Mouse (Mus musculus): ENCODE measurements at regions not wholly inside any gene's neighbourhood (a gene's known extent, or its start where the extent isn't known, plus 50 kb on each side); places are given as distances from the start of the nearest gene placed in this dataset.

GRCm38 (mm10) chr17:80827896-80828295 is 99.6 kb upstream of the Map4k3 start:
- no peak for ATAC-seq (replicated peaks; ENCODE audit: poor library complexity)

- ATAC-seq (replicated peaks; ENCODE audit: poor library complexity) = no peak
Measured at GRCm38 (mm10) chr17:80827361-80827760, 99.1 kb upstream of the Map4k3 start.

GRCm38 (mm10) chr17:80825971-80826730 is 97.9 kb upstream of the Map4k3 start:
- 0 out of 2 replicates have a peak, but pooled peaks have one; percentile 14 for ATAC-seq (replicated peaks; ENCODE audit: poor library complexity)

- ATAC-seq (replicated peaks; ENCODE audit: poor library complexity) = peak; percentile 32
Measured at GRCm38 (mm10) chr17:80825518-80825901, 97.2 kb upstream of the Map4k3 start.

GRCm38 (mm10) chr17:80824826-80825517 is 96.7 kb upstream of the Map4k3 start:
- no peak for ATAC-seq (replicated peaks; ENCODE audit: poor library complexity)

GRCm38 (mm10) chr17:80824261-80824660 is 96.0 kb upstream of the Map4k3 start:
- ATAC-seq (replicated peaks; ENCODE audit: poor library complexity) = peak; percentile 60

- no peak for ATAC-seq (replicated peaks; ENCODE audit: poor library complexity)
Measured at GRCm38 (mm10) chr17:80820888-80821287, 92.6 kb upstream of the Map4k3 start.

GRCm38 (mm10) chr17:80818477-80819028 is 90.3 kb upstream of the Map4k3 start:
- no peak for ATAC-seq (replicated peaks; ENCODE audit: poor library complexity)

- ATAC-seq (replicated peaks; ENCODE audit: poor library complexity) = peak; percentile 61
Measured at GRCm38 (mm10) chr17:80815747-80816146, 87.5 kb upstream of the Map4k3 start.

GRCm38 (mm10) chr17:80813194-80813593 is 84.9 kb upstream of the Map4k3 start:
- ATAC-seq (replicated peaks; ENCODE audit: poor library complexity) = no peak

- no peak for ATAC-seq (replicated peaks; ENCODE audit: poor library complexity)
Measured at GRCm38 (mm10) chr17:80809275-80809674, 81.0 kb upstream of the Map4k3 start.

- ATAC-seq (replicated peaks; ENCODE audit: poor library complexity) = no peak
Measured at GRCm38 (mm10) chr17:80808069-80808468, 79.8 kb upstream of the Map4k3 start.

- no peak for ATAC-seq (replicated peaks; ENCODE audit: poor library complexity)
Measured at GRCm38 (mm10) chr17:80803361-80803915, 75.2 kb upstream of the Map4k3 start.

GRCm38 (mm10) chr17:80802622-80803021 is 74.3 kb upstream of the Map4k3 start:
- no peak for ATAC-seq (replicated peaks; ENCODE audit: poor library complexity)

- ATAC-seq (replicated peaks; ENCODE audit: poor library complexity) = no peak
Measured at GRCm38 (mm10) chr17:80801991-80802390, 73.7 kb upstream of the Map4k3 start.

- peak; percentile 62 for ATAC-seq (replicated peaks; ENCODE audit: poor library complexity)
Measured at GRCm38 (mm10) chr17:80801451-80801983, 73.2 kb upstream of the Map4k3 start.

GRCm38 (mm10) chr17:80800877-80801276 is 72.6 kb upstream of the Map4k3 start:
- ATAC-seq (replicated peaks; ENCODE audit: poor library complexity) = 0 out of 2 replicates have a peak, but pooled peaks have one; percentile 5

- no peak for ATAC-seq (replicated peaks; ENCODE audit: poor library complexity)
Measured at GRCm38 (mm10) chr17:80800454-80800853, 72.2 kb upstream of the Map4k3 start.

GRCm38 (mm10) chr17:80799061-80799460 is 70.8 kb upstream of the Map4k3 start:
- no peak for ATAC-seq (replicated peaks; ENCODE audit: poor library complexity)

- 0 out of 2 replicates have a peak, but pooled peaks have one; percentile 8 for ATAC-seq (replicated peaks; ENCODE audit: poor library complexity)
Measured at GRCm38 (mm10) chr17:80798281-80798980, 70.1 kb upstream of the Map4k3 start.

GRCm38 (mm10) chr17:80796790-80797189 is 68.5 kb upstream of the Map4k3 start:
- ATAC-seq (replicated peaks; ENCODE audit: poor library complexity) = no peak

Measured in megakaryocyte progenitor cell, adult 5-6 weeks (primary cell).